Mouse (Mus musculus): ENCODE measurements at regions not wholly inside any gene's neighbourhood (a gene's known extent, or its start where the extent isn't known, plus 50 kb on each side); places are given as distances from the start of the nearest gene placed in this dataset.

- Histone ChIP-seq H3K9me3 (no peaks in the 10 kb centered on the region), H3K4me2 (no peak overlapping the region), H3K36me3 (no peaks in the 10 kb centered on the region), H3K4me1 (replicated peaks) (no peaks in the 10 kb centered on the region), H3K27me3 (no peaks in the 10 kb centered on the region), H3K27ac (no peak overlapping the region), H3K4me3 (replicated peaks) (no peak overlapping the region), H3K9ac (replicated peaks) (no peak overlapping the region)
- 88% methylated on average over 4 of the region's 4 CpGs for WGBS
- no peak for ATAC-seq (ENCODE audit: insufficient number of reproducible peaks, insufficient read depth, low FRiP score, low TSS enrichment, low read depth)
These were observed 130.5 kb upstream of the Cdh5 start for GRCm38 (mm10) chr8:103970966-103971365.

DNA sequence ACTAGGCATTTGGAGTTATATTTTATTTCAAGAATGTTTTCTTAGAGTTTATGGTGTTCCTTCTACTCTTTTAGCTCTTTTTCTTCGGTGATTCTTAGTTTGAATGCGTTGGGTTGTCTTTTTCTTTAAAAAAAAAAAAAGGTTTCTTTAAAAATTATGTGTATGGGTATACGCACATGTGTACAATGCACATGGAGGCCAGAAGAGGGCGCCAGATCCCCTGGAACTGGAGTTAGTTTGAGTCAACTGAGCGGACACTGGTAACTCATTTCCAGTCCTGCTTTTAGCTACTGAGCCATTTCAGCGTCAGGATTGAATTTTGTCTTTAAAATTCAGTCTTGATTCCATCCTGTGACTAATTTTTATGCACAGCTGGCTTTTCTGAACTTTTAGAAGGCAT is 124.9 kb upstream of the Cdh5 start:
- WGBS: 77% methylated on average over 6 of the region's 6 CpGs
- no peaks in the 10 kb centered on the region for H3K9me3 ChIP-seq

DNA sequence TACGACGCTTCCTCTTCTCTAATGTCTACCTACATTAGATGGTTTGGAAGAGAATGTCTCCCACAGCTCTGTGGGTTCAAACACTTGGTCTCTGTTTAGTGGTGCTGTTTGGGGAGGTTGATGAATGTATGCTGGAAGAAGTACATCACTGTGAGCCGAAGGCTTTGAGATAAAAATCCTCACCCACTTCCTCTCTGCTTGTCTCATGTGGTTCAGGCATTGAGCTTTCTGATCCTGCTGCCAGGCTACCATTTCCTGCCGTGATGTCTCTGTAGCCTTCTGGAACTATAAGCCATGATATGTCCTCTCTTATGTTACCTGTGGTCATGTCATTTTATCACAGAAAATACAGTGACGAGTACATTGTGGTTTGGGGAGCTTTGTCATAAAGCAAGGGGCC is 122.5 kb upstream of the Cdh5 start:
- no peaks in the 10 kb centered on the region for H3K27me3 ChIP-seq
- no peaks in the 10 kb centered on the region for H3K4me1 ChIP-seq (replicated peaks)
- WGBS: 85% methylated on average over 5 of the region's 5 CpGs
- H3K9me3 ChIP-seq: no peaks in the 10 kb centered on the region
- no peak overlapping the region for H3K9ac ChIP-seq (replicated peaks)
- H3K36me3 ChIP-seq: no peaks in the 10 kb centered on the region
- H3K4me2 ChIP-seq: no peak overlapping the region
- ATAC-seq (ENCODE audit: insufficient number of reproducible peaks, insufficient read depth, low FRiP score, low TSS enrichment, low read depth): no peak
- no peak overlapping the region for H3K4me3 ChIP-seq (replicated peaks)
- no peak overlapping the region for H3K27ac ChIP-seq

More for the DNA sequence above, 124.9 kb upstream of the Cdh5 start:
- H3K27me3 ChIP-seq: no peaks in the 10 kb centered on the region
- H3K4me3 ChIP-seq (replicated peaks): no peak overlapping the region
- H3K4me1 ChIP-seq (replicated peaks): no peaks in the 10 kb centered on the region
- H3K27ac ChIP-seq: no peak overlapping the region
- no peak overlapping the region for H3K9ac ChIP-seq (replicated peaks)
- ATAC-seq (ENCODE audit: insufficient number of reproducible peaks, insufficient read depth, low FRiP score, low TSS enrichment, low read depth): no peak
- no peaks in the 10 kb centered on the region for H3K36me3 ChIP-seq
- H3K4me2 ChIP-seq: no peak overlapping the region

DNA sequence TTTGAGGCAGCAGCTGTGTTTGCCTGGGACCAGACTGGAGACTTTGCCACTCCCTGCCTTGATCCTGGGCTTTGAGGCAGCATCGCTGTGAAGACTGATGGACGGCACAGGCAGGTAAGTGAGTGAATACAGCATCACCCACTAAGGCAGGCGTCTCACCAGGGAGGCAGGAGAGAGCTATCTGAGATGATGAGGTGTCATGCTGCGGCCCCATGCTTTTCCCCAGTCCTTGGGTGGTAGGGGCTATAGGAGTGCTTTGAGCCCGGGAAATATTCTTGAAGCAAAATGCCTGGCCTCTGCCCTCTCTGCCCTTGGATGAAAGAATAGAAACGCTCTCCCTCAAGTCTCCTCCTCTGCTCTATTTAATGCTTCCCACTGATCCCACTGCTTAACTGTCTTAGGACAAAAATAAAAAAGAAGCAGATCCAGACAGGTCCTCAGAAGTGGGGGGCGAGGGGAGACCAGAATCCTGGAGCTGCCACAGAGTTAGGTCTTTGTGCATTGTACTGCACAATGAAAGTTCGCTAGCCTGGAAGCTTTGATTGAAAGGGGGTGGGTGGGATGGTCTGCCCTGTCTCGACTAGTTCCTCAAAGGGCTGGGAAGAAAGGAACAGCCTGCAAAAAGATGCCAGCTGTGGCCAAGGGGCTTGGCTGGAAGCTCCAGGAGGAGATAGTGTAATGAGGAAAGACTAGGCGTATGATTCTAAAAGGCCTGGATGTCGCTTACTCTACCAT is 117.4 kb upstream of the Cdh5 start:
- Histone ChIP-seq H3K27ac (no peak overlapping the region), H3K4me2 (no peak overlapping the region), H3K4me1 (replicated peaks) (peaks cover under 1% of the 10 kb centered on the region; the same call in 1 of the 2 replicates), H3K4me3 (replicated peaks) (no peak overlapping the region), H3K36me3 (no peaks in the 10 kb centered on the region), H3K9ac (replicated peaks) (no peak overlapping the region), H3K27me3 (no peaks in the 10 kb centered on the region), H3K9me3 (no peaks in the 10 kb centered on the region)
- ATAC-seq (ENCODE audit: insufficient number of reproducible peaks, insufficient read depth, low FRiP score, low TSS enrichment, low read depth): no peak
- 80% methylated on average over 11 of the region's 11 CpGs for WGBS

DNA sequence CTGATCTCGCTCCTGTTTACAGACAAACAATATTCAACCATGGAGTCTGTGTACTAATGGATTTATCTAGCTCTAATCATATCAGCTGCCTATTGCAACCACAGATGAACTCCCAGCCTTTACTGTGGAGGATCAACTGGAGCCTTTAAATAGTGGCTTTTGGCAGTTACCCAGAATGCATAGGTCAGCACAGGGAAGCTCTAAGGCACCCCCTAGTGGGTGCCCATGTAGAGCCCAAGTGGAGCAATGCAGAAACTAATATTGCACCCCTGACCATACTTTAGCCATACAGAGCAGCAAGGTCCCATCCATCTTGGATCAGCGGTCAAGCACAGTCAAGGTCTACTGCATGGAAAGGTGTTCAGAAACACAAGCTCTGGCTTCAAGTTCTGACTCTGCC is 115.8 kb upstream of the Cdh5 start:
- no peak overlapping the region for H3K9ac ChIP-seq (replicated peaks)
- H3K4me2 ChIP-seq: no peak overlapping the region
- H3K27ac ChIP-seq: no peak overlapping the region
- ATAC-seq (ENCODE audit: insufficient number of reproducible peaks, insufficient read depth, low FRiP score, low TSS enrichment, low read depth): no peak
- no peaks in the 10 kb centered on the region for H3K9me3 ChIP-seq
- H3K36me3 ChIP-seq: no peaks in the 10 kb centered on the region
- no peaks in the 10 kb centered on the region for H3K27me3 ChIP-seq
- H3K4me1 ChIP-seq (replicated peaks): peaks cover 7% of the 10 kb centered on the region
- no peak overlapping the region for H3K4me3 ChIP-seq (replicated peaks)
- WGBS: 94% methylated on average over 2 of the region's 2 CpGs

- no peak for ATAC-seq (ENCODE audit: insufficient number of reproducible peaks, insufficient read depth, low FRiP score, low TSS enrichment, low read depth)
- no peaks in the 10 kb centered on the region for H3K36me3 ChIP-seq
These were observed 107.5 kb upstream of the Cdh5 start for GRCm38 (mm10) chr8:103993897-103994296.

GRCm38 (mm10) chr8:103998143-103998542 is 103.3 kb upstream of the Cdh5 start:
- no peak overlapping the region for H3K9ac ChIP-seq (replicated peaks)
- H3K27ac ChIP-seq: no peak overlapping the region
- H3K4me2 ChIP-seq: no peak overlapping the region
- H3K4me3 ChIP-seq (replicated peaks): no peak overlapping the region
- no peak for ATAC-seq (ENCODE audit: insufficient number of reproducible peaks, insufficient read depth, low FRiP score, low TSS enrichment, low read depth)
- H3K4me1 ChIP-seq (replicated peaks): no peaks in the 10 kb centered on the region
- 87% methylated on average over 6 of the region's 6 CpGs for WGBS
- H3K27me3 ChIP-seq: no peaks in the 10 kb centered on the region
- H3K9me3 ChIP-seq: no peaks in the 10 kb centered on the region
- no peaks in the 10 kb centered on the region for H3K36me3 ChIP-seq

More at GRCm38 (mm10) chr8:103993897-103994296, 107.5 kb upstream of the Cdh5 start:
- no peak overlapping the region for H3K9ac ChIP-seq (replicated peaks)
- H3K9me3 ChIP-seq: no peaks in the 10 kb centered on the region
- no peaks in the 10 kb centered on the region for H3K27me3 ChIP-seq
- peaks cover 7% of the 10 kb centered on the region for H3K4me1 ChIP-seq (replicated peaks)
- no peak overlapping the region for H3K27ac ChIP-seq
- WGBS: 82% methylated on average over 2 of the region's 2 CpGs
- no peak overlapping the region for H3K4me2 ChIP-seq
- H3K4me3 ChIP-seq (replicated peaks): no peak overlapping the region

- no peaks in the 10 kb centered on the region for H3K27me3 ChIP-seq
These were observed 94.2 kb upstream of the Cdh5 start for GRCm38 (mm10) chr8:104007209-104007608.

DNA sequence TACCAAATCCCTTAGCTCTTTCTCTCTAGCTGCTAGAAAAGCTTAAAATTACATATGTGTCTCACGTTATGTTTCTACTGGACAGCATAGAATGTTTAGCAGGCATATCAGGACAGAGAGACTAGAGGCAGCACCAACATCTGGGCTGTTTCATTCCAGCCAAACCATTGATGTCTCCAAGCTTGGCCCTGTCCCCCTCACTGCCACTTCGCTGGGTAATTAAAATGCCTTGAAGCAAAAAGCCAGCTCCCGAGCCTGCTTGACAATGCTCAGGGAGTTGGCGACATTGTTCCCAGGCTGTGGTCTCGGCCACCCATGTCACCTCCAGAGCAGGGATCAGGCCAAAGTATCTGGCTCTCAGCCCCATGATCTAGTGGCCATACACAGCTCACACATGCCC is 92.7 kb upstream of the Cdh5 start:
- Histone ChIP-seq H3K36me3 (no peaks in the 10 kb centered on the region), H3K9me3 (no peaks in the 10 kb centered on the region), H3K4me1 (replicated peaks) (no peaks in the 10 kb centered on the region), H3K4me3 (replicated peaks) (no peak overlapping the region), H3K27me3 (no peaks in the 10 kb centered on the region), H3K9ac (replicated peaks) (no peak overlapping the region), H3K4me2 (no peak overlapping the region), H3K27ac (no peak overlapping the region)
- no peak for ATAC-seq (ENCODE audit: insufficient number of reproducible peaks, insufficient read depth, low FRiP score, low TSS enrichment, low read depth)
- 51% methylated on average over 5 of the region's 5 CpGs for WGBS

More at GRCm38 (mm10) chr8:104007209-104007608, 94.2 kb upstream of the Cdh5 start:
- Histone ChIP-seq H3K36me3 (no peaks in the 10 kb centered on the region), H3K4me1 (replicated peaks) (no peaks in the 10 kb centered on the region), H3K27ac (no peak overlapping the region), H3K4me3 (replicated peaks) (no peak overlapping the region), H3K9me3 (no peaks in the 10 kb centered on the region), H3K9ac (replicated peaks) (no peak overlapping the region), H3K4me2 (no peak overlapping the region)
- ATAC-seq (ENCODE audit: insufficient number of reproducible peaks, insufficient read depth, low FRiP score, low TSS enrichment, low read depth): no peak
- 70% methylated on average over 2 of the region's 2 CpGs for WGBS

- Histone ChIP-seq H3K4me2 (no peak overlapping the region), H3K27ac (no peak overlapping the region), H3K4me3 (replicated peaks) (no peak overlapping the region), H3K36me3 (no peaks in the 10 kb centered on the region), H3K9me3 (no peaks in the 10 kb centered on the region), H3K27me3 (no peaks in the 10 kb centered on the region), H3K9ac (replicated peaks) (no peak overlapping the region), H3K4me1 (replicated peaks) (no peaks in the 10 kb centered on the region)
- ATAC-seq (ENCODE audit: insufficient number of reproducible peaks, insufficient read depth, low FRiP score, low TSS enrichment, low read depth): no peak
- WGBS: 94% methylated on average over 6 of the region's 6 CpGs
These were observed 92.1 kb upstream of the Cdh5 start for GRCm38 (mm10) chr8:104009306-104009705.

DNA sequence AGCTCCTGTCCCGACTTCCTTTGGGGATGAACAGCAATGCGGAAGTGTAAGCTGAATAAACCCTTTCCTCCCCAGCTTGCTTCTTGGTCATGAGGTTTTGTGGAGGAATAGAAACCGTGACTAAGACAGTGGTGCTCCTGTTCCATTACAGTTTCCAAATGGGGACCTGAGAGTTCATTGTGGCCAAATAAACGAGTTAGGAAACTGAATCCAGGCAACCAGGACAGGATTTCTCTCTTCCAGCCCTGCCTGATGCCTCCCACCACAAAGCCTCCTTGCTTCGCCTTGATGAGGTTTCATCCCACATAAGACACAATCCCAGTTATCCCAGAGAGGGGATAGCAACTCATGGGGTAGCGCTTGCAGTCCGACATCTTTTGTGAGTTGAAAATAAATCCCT is 79.2 kb upstream of the Cdh5 start:
- no peak for ATAC-seq (ENCODE audit: insufficient number of reproducible peaks, insufficient read depth, low FRiP score, low TSS enrichment, low read depth)
- Histone ChIP-seq H3K27ac (peak overlapping the region; percentile 88), H3K9ac (replicated peaks) (no peak overlapping the region), H3K27me3 (no peaks in the 10 kb centered on the region), H3K4me3 (replicated peaks) (no peak overlapping the region), H3K36me3 (no peaks in the 10 kb centered on the region), H3K9me3 (no peaks in the 10 kb centered on the region), H3K4me2 (no peak overlapping the region), H3K4me1 (replicated peaks) (peaks cover 35% of the 10 kb centered on the region)
- 56% methylated on average over 7 of the region's 7 CpGs for WGBS

All from limb, embryonic 12.5 days (tissue).